Mouse (Mus musculus): Measurements from ENCODE around the gene Hyal1.

GRCm38 (mm10) chr9:107607036-107607435 is 30.3 kb downstream of the Hyal1 start:
- TF ChIP-seq POLR2A (IDR thresholded peaks at IDR 0.05; ENCODE audit: borderline replicate concordance, low read depth, low read length), result no peak
- no peak for TF ChIP-seq CTCF (IDR thresholded peaks at IDR 0.05; ENCODE audit: low read depth, low read length)
